Mouse (Mus musculus): ENCODE measurements around the gene Cdx4. TPM values are rescaled to one million over a fixed set of nuclear protein-coding genes. Genes with fewer than 3 reads are reported as not detected.

The Cdx4 gene
- polyA plus RNA-seq, 1 experiment from 2014 or later: not detected

GRCm38 (mm10) chrX:103331125-103331858 is 10.1 kb downstream of the Cdx4 start:
- no peaks in the 10 kb centered on the region for H3K9me3 ChIP-seq
- no peaks in the 10 kb centered on the region for H3K4me1 ChIP-seq
- H3K4me2 ChIP-seq: no peak overlapping the region
- no peak overlapping the region for H3K9ac ChIP-seq
- H3K27me3 ChIP-seq (replicated peaks): no peaks in the 10 kb centered on the region
- no peak overlapping the region for H3K27ac ChIP-seq
- ATAC-seq (ENCODE audit: insufficient read depth, low FRiP score, low read depth): no peak
- H3K4me3 ChIP-seq (replicated peaks): no peak overlapping the region
- 55% methylated on average over 5 of the region's 5 CpGs for WGBS
- H3K36me3 ChIP-seq: no peaks in the 10 kb centered on the region

DNA sequence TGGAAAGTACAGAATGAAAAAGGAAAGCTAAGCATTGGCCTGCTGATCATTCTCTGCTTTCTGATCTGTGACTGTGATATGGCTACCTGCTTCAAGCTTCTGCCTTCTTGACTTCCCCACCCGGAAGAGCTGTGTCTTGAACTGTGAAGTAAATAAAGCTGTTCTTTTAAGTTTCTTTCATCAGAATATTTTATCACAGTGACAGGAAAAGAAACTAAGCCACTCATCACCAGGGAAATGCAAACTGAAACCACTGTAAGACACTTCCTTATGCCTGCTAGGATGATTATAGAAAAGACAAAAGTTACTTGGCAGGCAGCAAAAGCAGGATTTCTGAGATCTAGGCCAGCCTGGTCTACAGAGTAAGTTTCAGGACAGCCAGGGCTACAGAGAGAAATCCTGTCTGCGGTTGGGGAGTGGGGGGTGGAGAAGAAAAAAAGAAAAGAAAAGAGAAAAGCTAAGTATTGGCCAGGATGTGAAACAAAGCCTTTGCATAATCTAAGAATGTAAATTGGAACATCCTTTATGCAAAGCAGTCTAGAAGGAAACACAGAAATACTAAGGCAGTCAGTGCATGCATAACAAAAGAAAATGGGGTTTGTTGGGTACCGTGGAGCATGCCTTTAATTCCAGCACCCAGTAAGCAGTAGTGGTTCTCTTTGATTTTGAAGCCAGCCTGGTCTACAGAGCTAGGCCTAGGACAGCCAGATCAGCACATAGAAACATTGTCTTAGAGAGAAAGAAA is 20.3 kb downstream of the Cdx4 start:
- no peak overlapping the region for H3K9ac ChIP-seq
- ATAC-seq (ENCODE audit: insufficient read depth, low FRiP score, low read depth): no peak
- no peak overlapping the region for H3K27ac ChIP-seq
- H3K9me3 ChIP-seq: no peaks in the 10 kb centered on the region
- no peak overlapping the region for H3K4me3 ChIP-seq (replicated peaks)
- 72% methylated on average over 3 of the region's 3 CpGs for WGBS
- H3K27me3 ChIP-seq (replicated peaks): no peaks in the 10 kb centered on the region
- H3K4me2 ChIP-seq: no peak overlapping the region
- no peaks in the 10 kb centered on the region for H3K4me1 ChIP-seq
- H3K36me3 ChIP-seq: no peaks in the 10 kb centered on the region

DNA sequence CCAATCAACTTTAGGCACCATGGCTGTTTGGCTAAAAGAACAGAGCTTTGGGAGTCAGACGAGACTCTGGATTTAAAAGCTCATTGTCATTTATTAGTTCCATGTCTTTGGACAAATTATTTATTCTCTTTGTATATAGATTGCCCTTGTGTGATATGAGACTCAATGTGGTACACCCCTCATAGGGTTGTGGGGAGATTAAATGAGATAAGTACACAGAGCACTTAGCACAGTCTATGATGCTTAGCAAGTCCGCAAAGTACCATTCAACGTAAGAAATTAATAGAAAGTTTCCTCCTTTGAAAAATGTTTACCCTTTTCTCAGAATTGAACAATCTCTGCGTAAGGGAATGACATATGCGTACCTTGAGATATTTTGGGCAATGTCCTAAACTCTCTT is 34.6 kb downstream of the Cdx4 start:
- no peak for ATAC-seq (ENCODE audit: insufficient read depth, low FRiP score, low read depth)
- H3K9me3 ChIP-seq: no peaks in the 10 kb centered on the region
- peak overlapping the region; percentile 53 for H3K4me3 ChIP-seq (replicated peaks)
- H3K9ac ChIP-seq: no peak overlapping the region
- no peaks in the 10 kb centered on the region for H3K4me1 ChIP-seq
- H3K27me3 ChIP-seq (replicated peaks): peaks cover 12% of the 10 kb centered on the region; the same call in 1 of the 2 replicates
- peak overlapping the region; percentile 53 for H3K4me2 ChIP-seq
- H3K36me3 ChIP-seq: no peaks in the 10 kb centered on the region
- WGBS: 40% methylated on average over 5 of the region's 5 CpGs
- H3K27ac ChIP-seq: no peak overlapping the region

GRCm38 (mm10) chrX:103356287-103356686 is 35.1 kb downstream of the Cdx4 start, which contains the start of gene Chic1:
Chic1 (plus strand) TSS chrX:103356476.
- Histone ChIP-seq H3K27ac (no peak within 1 kb of the TSS), H3K9me3 (no peaks in the 10 kb centered on the region), H3K4me1 (no peaks in the 10 kb centered on the region), H3K27me3 (replicated peaks) (peaks cover 12% of the 10 kb centered on the region; the same call in 1 of the 2 replicates), H3K4me2 (peak within 1 kb of the TSS; percentile 53), H3K9ac (no peak within 1 kb of the TSS), H3K4me3 (replicated peaks) (peak within 1 kb of the TSS; percentile 53), H3K36me3 (no peaks in the 10 kb centered on the region)
- 8% methylated on average over 30 of the region's 34 CpGs for WGBS
- peak; percentile 79; the same call in 1 of the 2 replicates for ATAC-seq (ENCODE audit: insufficient read depth, low FRiP score, low read depth)

- H3K36me3 ChIP-seq: no peaks in the 10 kb centered on the region
- H3K9me3 ChIP-seq: no peaks in the 10 kb centered on the region
- peak overlapping the region; percentile 53 for H3K4me2 ChIP-seq
- peaks cover 12% of the 10 kb centered on the region; the same call in 1 of the 2 replicates for H3K27me3 ChIP-seq (replicated peaks)
- 18% methylated on average over 24 of the region's 24 CpGs for WGBS
- peak; percentile 47; the same call in 1 of the 2 replicates for ATAC-seq (ENCODE audit: insufficient read depth, low FRiP score, low read depth)
- H3K27ac ChIP-seq: no peak overlapping the region
- H3K4me3 ChIP-seq (replicated peaks): peak overlapping the region; percentile 53
- no peak overlapping the region for H3K9ac ChIP-seq
- no peaks in the 10 kb centered on the region for H3K4me1 ChIP-seq
Measured at GRCm38 (mm10) chrX:103356761-103357236, 35.6 kb downstream of the Cdx4 start.

- H3K4me2 ChIP-seq: no peak overlapping the region
- H3K9me3 ChIP-seq: no peaks in the 10 kb centered on the region
- H3K9ac ChIP-seq: no peak overlapping the region
- H3K27ac ChIP-seq: no peak overlapping the region
- no peaks in the 10 kb centered on the region for H3K27me3 ChIP-seq (replicated peaks)
- WGBS: 47% methylated on average over 5 of the region's 5 CpGs
- H3K36me3 ChIP-seq: no peaks in the 10 kb centered on the region
- no peak overlapping the region for H3K4me3 ChIP-seq (replicated peaks)
- no peaks in the 10 kb centered on the region for H3K4me1 ChIP-seq
- no peak for ATAC-seq (ENCODE audit: insufficient read depth, low FRiP score, low read depth)
Measured at GRCm38 (mm10) chrX:103366201-103366600, 45.0 kb downstream of the Cdx4 start.

DNA sequence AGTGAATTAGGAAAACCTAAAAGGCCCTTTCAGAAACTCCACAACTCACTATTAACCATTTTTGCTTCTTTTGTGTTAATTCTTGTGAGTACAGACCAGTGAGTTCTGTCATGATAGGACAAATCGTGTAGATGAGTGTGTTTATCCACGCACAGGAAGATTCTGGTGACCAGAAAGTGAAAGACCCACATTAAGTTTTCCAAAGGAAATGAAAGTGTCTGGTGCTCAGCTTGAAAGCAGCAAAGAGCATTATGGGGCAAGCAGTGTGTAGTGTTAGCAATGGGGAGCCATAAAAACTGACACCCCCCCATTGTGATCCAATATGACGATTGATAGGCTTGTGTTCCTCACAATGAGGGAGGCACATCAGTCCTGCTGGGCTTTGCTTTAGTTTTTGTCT is 47.5 kb downstream of the Cdx4 start:
- Histone ChIP-seq H3K4me1 (no peaks in the 10 kb centered on the region), H3K9ac (no peak overlapping the region), H3K4me2 (no peak overlapping the region), H3K9me3 (no peaks in the 10 kb centered on the region), H3K27ac (no peak overlapping the region), H3K27me3 (replicated peaks) (no peaks in the 10 kb centered on the region), H3K4me3 (replicated peaks) (no peak overlapping the region), H3K36me3 (no peaks in the 10 kb centered on the region)
- WGBS: 70% methylated on average over 3 of the region's 3 CpGs
- ATAC-seq (ENCODE audit: insufficient read depth, low FRiP score, low read depth): no peak

- no peaks in the 10 kb centered on the region for H3K36me3 ChIP-seq
- ATAC-seq (ENCODE audit: insufficient read depth, low FRiP score, low read depth): no peak
- no peak overlapping the region for H3K4me2 ChIP-seq
- no peaks in the 10 kb centered on the region for H3K4me1 ChIP-seq
- no peaks in the 10 kb centered on the region for H3K27me3 ChIP-seq (replicated peaks)
- 68% methylated on average over 2 of the region's 2 CpGs for WGBS
- no peaks in the 10 kb centered on the region for H3K9me3 ChIP-seq
- no peak overlapping the region for H3K27ac ChIP-seq
- no peak overlapping the region for H3K9ac ChIP-seq
- no peak overlapping the region for H3K4me3 ChIP-seq (replicated peaks)
Measured at GRCm38 (mm10) chrX:103371221-103371620, 50.0 kb downstream of the Cdx4 start.

DNA sequence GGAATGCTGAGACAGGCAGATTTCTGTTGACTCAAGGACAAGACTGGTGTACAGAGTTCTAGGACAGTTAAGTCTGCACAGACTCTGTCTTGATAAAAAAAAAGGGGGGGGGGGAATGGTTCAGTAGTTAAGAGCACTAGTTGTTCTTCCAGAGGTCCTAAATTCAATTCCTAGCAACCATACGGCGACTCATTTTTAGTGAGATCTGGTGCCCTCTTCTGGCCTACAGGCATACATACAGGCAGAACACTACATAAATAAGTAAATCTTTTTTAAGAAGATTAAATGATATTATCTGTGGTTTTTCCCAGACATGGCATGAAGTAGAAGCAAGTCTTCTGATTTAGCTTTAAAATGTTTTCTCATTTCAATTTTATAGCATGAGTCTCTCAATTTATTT is 50.4 kb downstream of the Cdx4 start:
- no peak for ATAC-seq (ENCODE audit: insufficient read depth, low FRiP score, low read depth)
- Histone ChIP-seq H3K27me3 (replicated peaks) (no peaks in the 10 kb centered on the region), H3K4me1 (no peaks in the 10 kb centered on the region), H3K4me2 (no peak overlapping the region), H3K9me3 (no peaks in the 10 kb centered on the region), H3K9ac (no peak overlapping the region), H3K27ac (no peak overlapping the region), H3K36me3 (no peaks in the 10 kb centered on the region), H3K4me3 (replicated peaks) (no peak overlapping the region)
- WGBS: 58% methylated on average over 2 of the region's 2 CpGs

GRCm38 (mm10) chrX:103374250-103374649 is 53.1 kb downstream of the Cdx4 start:
- ATAC-seq (ENCODE audit: insufficient read depth, low FRiP score, low read depth): no peak
- 68% methylated on average over 5 of the region's 5 CpGs for WGBS

More at GRCm38 (mm10) chrX:103374250-103374649, 53.1 kb downstream of the Cdx4 start:
- no peak overlapping the region for H3K4me3 ChIP-seq (replicated peaks)
- no peak overlapping the region for H3K9ac ChIP-seq
- H3K27me3 ChIP-seq (replicated peaks): no peaks in the 10 kb centered on the region
- H3K36me3 ChIP-seq: no peaks in the 10 kb centered on the region
- H3K9me3 ChIP-seq: no peaks in the 10 kb centered on the region
- H3K4me2 ChIP-seq: no peak overlapping the region
- H3K27ac ChIP-seq: no peak overlapping the region
- no peaks in the 10 kb centered on the region for H3K4me1 ChIP-seq
